In genomic region chr19:53421583-53422188, GRCm38 (mm10) we compare ENCODE assay signal across 8 mouse cellular contexts. TPM values are rescaled to one million over a fixed set of nuclear protein-coding genes. Genes with fewer than 3 reads are reported as not detected.
DNase-seq lines count a peak whose midpoint lies in the region; ATAC-seq and TF ChIP-seq lines count a peak whose summit lies in the region.

No protein-coding gene starts in this region.

- CTCF ChIA-PET in Patski (lab: Charles Lee) = interaction anchor here (0.8 to 1.6 kb wide), 8 partner anchors 16 to 159 kb away, joined by 3 to 6 read pairs (median 3); no protein-coding TSS in a partner anchor

- no peak overlapping the region for H3K27ac ChIP-seq in kidney, adult 2 months (ENCODE audit: insufficient read depth, low read depth, low read length)
- H3K27ac ChIP-seq in hindbrain, embryonic 13.5 days = no peak overlapping the region
- H3K27ac ChIP-seq in midbrain, embryonic 12.5 days (replicated peaks) = no peak overlapping the region

- H3K4me2 ChIP-seq in hindbrain, embryonic 13.5 days = peak overlapping the region; percentile 92
- peak overlapping the region; percentile 93 for H3K4me2 ChIP-seq in midbrain, embryonic 12.5 days (replicated peaks)

- DNase-seq in kidney, adult 2 months = no peak
- no peak for DNase-seq in kidney, postnatal 36 days
- no peak for DNase-seq in Patski (ENCODE audit: low read depth, low spot score)
- no peak for DNase-seq in yolk sac, embryonic 10.5 days (ENCODE audit: low spot score)
- no peak for DNase-seq in cerebellum, postnatal 14 days
- no peak for DNase-seq in frontal cortex, postnatal 36 days (ENCODE audit: low spot score in 2 of 2)

- ATAC-seq in Patski = peak; percentile 24
- no peak; the same call in 1 of the 2 replicates for ATAC-seq in hindbrain, embryonic 13.5 days (ENCODE audit: low FRiP score)
- peak; percentile 32 for ATAC-seq in midbrain, embryonic 12.5 days (ENCODE audit: low FRiP score, low read depth)

- TF ChIP-seq POLR2A in kidney, adult 2 months (IDR thresholded peaks at IDR 0.05; ENCODE audit: low read depth, low read length) = no peak

- in situ Hi-C loops in Patski (cut with MboI; ENCODE audit: low pct_unique_long_range_greater_than_20kb) = loop anchor here (5.0 kb wide), 1 partner anchor 91 kb away; no protein-coding TSS in a partner anchor

- POLR2A ChIA-PET in Patski (lab: Charles Lee) = interaction anchor here (0.5 to 2.6 kb wide), 7 partner anchors 12 to 139 kb away, joined by 3 to 10 read pairs (median 4); partner anchors contain the start of gene Dusp5

- WGBS in kidney, adult 2 months = 2% methylated on average over 6 of the region's 6 CpGs
- 0% methylated on average over 6 of the region's 6 CpGs for WGBS in hindbrain, embryonic 13.5 days
- 0% methylated on average over 6 of the region's 6 CpGs for WGBS in midbrain, embryonic 12.5 days

- H3K9me3 ChIP-seq in hindbrain, embryonic 13.5 days = no peaks in the 10 kb centered on the region
- H3K9me3 ChIP-seq in midbrain, embryonic 12.5 days = no peaks in the 10 kb centered on the region

- H3K4me1 ChIP-seq in kidney, adult 2 months (ENCODE audit: control insufficient read depth, insufficient read depth, low read length) = peaks cover 4% of the 10 kb centered on the region; the same call in 1 of the 2 replicates
- peaks cover 13% of the 10 kb centered on the region for H3K4me1 ChIP-seq in hindbrain, embryonic 13.5 days (replicated peaks)
- H3K4me1 ChIP-seq in midbrain, embryonic 12.5 days = peaks cover 10% of the 10 kb centered on the region

- no peak overlapping the region for H3K9ac ChIP-seq in hindbrain, embryonic 13.5 days
- H3K9ac ChIP-seq in midbrain, embryonic 12.5 days (replicated peaks) = no peak overlapping the region; the same call in 1 of the 2 replicates

- TF ChIP-seq CTCF in kidney, adult 2 months (conservative IDR thresholded peaks at IDR 0.05; ENCODE audit: insufficient read depth, insufficient read length, low read depth, low read length) = no peak
- no peak for TF ChIP-seq CTCF in Patski (IDR thresholded peaks at IDR 0.05)

- no peaks in the 10 kb centered on the region for H3K36me3 ChIP-seq in kidney, adult 2 months (ENCODE audit: control insufficient read depth, insufficient read depth, low read length)
- no peaks in the 10 kb centered on the region for H3K36me3 ChIP-seq in hindbrain, embryonic 13.5 days
- no peaks in the 10 kb centered on the region for H3K36me3 ChIP-seq in midbrain, embryonic 12.5 days

- peak overlapping the region; percentile 7; the same call in 1 of the 2 replicates for H3K4me3 ChIP-seq in kidney, adult 2 months (ENCODE audit: insufficient read depth, low read depth, low read length)
- peak overlapping the region; percentile 47 for H3K4me3 ChIP-seq in hindbrain, embryonic 13.5 days
- peak overlapping the region; percentile 50 for H3K4me3 ChIP-seq in midbrain, embryonic 12.5 days

- H3K27me3 ChIP-seq in kidney, adult 2 months (replicated peaks; ENCODE audit: control insufficient read depth, insufficient read depth, low read length) = no peaks in the 10 kb centered on the region
- no peaks in the 10 kb centered on the region for H3K27me3 ChIP-seq in Patski
- H3K27me3 ChIP-seq in hindbrain, embryonic 13.5 days = peaks cover 23% of the 10 kb centered on the region; the same call in 1 of the 2 replicates
- peaks cover 20% of the 10 kb centered on the region for H3K27me3 ChIP-seq in midbrain, embryonic 12.5 days

RNA-seq across cellular contexts. Expression of gene Smndc1, which starts 31.3 kb away (rescaled TPM):
- 3.4 and 5.9 TPM in 2 replicates for polyA plus RNA-seq in kidney, adult 2 months (2012; rRNA removed)
- 59.3 TPM for polyA plus RNA-seq in Patski (2021)
- polyA plus RNA-seq in hindbrain, embryonic 13.5 days (2015; fragmentation: Nextera tagmentation; extraction: Ambion mirVana) = 38.7 and 41.6 TPM in 2 replicates
- polyA plus RNA-seq in midbrain, embryonic 12.5 days (2016; fragmentation: Nextera tagmentation; extraction: Ambion mirVana) = 44.5 and 45.7 TPM in 2 replicates

RNA-seq across cellular contexts. Expression of gene Gm10197, which starts 50.1 kb away (rescaled TPM):
- not detected in 2 replicates for polyA plus RNA-seq in kidney, adult 2 months (2012; rRNA removed)
- polyA plus RNA-seq in Patski (2021) = 32.0 TPM
- polyA plus RNA-seq in hindbrain, embryonic 13.5 days (2015; fragmentation: Nextera tagmentation; extraction: Ambion mirVana) = not detected in 2 replicates
- polyA plus RNA-seq in midbrain, embryonic 12.5 days (2016; fragmentation: Nextera tagmentation; extraction: Ambion mirVana) = not detected in 2 replicates

Comparison
In these comparisons a context has a peak if more than half of its experiments do, and no peak if none do; other contexts are left out.
1. RNA of gene Gm10197, which starts 50.1 kb away (polyA plus RNA-seq): 32.0 TPM in Patski (single experiment); not detected in kidney, adult 2 months, not detected in hindbrain, embryonic 13.5 days and not detected in midbrain, embryonic 12.5 days; every median in the first group is over 10 times any median in the second.
2. Peak in every context shown above with its lines, with median percentiles within 50 percentile points of each other: H3K4me3 ChIP-seq.